Mouse (Mus musculus): ENCODE data around the gene Tmem125. TPM values are rescaled to one million over a fixed set of nuclear protein-coding genes. Genes with fewer than 3 reads are reported as not detected.
A peak's percentile ranks its signal among the peaks of the same experiment; 100 is the strongest.

Tmem125 gene
- total RNA-seq (2022) = not detected

GRCm38 (mm10) chr4:118543592-118544260 lies at the start of gene Tmem125:
TSS of gene Tmem125 (minus strand) at chr4:118544044.
- peak; percentile 44 for DNase-seq

- DNase-seq = no peak
Measured at GRCm38 (mm10) chr4:118589733-118590130, 45.9 kb upstream of the Tmem125 start.

DNA sequence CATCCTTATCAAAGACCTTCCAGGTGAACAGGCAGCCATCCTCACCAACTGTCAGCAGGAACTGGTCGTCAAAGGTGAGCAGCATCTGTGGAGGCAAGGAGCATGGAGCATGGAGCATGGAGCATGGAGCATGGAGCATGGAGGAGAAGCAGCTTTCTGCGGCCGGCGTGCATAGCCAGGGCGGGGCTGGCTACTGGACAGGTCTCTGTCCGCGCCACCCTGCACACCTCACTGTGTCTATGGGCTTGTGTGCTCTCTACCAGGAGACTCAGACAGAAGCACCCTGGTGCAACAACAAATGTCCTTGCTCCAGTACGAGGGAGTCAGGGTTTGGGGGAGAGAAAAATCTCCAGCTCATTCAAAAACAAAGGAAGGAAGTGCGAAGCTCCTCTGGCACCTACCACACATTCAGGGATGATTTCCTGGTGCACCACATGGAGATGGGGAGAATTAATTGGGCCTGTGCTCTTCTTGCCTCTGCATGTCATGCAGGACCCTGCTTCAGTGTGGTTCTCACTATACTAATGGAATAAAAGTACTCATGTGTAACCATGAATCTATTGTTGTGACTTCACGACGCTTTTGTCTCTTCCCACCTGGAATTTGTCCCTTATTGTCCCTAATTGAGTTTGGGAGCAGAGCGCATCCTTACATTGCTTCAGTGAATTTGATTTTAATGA lies 45.3 kb upstream of the Tmem125 start:
- no peak for DNase-seq

- DNase-seq = no peak
Measured at GRCm38 (mm10) chr4:118582629-118583028, 38.8 kb upstream of the Tmem125 start.

DNA sequence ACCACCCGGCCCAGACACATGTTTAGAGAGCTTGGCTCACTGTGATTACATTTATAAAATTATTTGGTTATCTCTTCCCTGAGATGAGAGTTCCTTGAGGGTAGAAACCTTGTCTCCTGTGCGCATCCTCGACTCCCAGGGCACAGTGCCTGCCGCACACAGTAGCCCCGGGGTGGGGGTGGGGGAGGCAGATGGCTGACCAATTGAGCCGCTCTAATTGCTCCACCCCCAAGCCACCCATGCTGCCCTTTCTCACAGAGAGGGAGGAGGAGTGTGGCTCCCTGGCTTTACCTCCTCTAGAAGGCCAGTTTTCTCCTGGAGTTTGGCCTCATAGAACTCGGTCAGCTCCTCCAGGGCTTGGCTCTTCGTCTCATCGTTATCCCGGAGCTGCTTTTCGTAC lies 37.7 kb upstream of the Tmem125 start:
- DNase-seq = no peak

GRCm38 (mm10) chr4:118579313-118579712 lies 35.5 kb upstream of the Tmem125 start:
- DNase-seq = no peak

GRCm38 (mm10) chr4:118576097-118576496 lies 32.3 kb upstream of the Tmem125 start:
- peak; percentile 21 for DNase-seq

DNA sequence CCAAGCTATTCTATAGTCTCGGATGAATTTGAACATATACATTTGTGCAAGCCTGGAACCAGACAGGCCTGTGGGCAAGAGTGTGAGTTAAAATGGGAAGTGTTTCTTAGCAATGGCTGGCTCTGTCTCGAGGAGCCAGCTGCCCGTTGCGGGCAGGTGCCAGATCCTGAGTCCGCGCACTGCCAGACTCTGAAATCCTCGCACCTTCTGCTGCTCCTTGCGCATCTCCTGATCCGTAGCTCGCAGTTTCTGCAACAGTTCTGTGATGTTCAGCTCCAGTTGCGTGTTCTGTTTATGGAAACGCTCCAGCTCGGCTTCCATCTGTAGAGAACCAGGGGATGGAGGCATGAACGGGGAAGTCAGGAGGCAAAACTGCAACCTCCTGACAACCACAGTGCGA lies 27.6 kb upstream of the Tmem125 start:
- no peak for DNase-seq

DNA sequence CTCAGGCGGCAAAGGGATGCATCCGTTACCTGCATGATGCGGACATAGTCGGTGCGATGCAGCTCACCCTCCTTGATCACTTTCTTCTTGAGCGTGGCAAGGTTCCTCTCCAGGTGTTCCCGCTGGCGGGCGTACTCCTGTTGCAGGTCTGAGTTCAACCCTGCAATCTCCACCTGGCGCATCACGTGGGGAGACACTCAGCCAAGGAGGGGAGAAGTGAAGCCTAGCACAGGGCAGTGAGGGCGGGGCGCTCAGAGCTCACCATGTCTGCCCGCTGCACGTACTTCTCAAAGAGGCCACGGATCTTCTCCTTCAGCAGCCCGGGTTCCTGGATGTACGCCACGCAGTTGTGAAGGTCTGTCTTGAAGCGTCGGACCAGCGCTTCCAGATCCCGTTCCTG lies 25.5 kb upstream of the Tmem125 start:
- no peak for DNase-seq

GRCm38 (mm10) chr4:118568709-118569108 lies 24.9 kb upstream of the Tmem125 start:
- DNase-seq = no peak

DNA sequence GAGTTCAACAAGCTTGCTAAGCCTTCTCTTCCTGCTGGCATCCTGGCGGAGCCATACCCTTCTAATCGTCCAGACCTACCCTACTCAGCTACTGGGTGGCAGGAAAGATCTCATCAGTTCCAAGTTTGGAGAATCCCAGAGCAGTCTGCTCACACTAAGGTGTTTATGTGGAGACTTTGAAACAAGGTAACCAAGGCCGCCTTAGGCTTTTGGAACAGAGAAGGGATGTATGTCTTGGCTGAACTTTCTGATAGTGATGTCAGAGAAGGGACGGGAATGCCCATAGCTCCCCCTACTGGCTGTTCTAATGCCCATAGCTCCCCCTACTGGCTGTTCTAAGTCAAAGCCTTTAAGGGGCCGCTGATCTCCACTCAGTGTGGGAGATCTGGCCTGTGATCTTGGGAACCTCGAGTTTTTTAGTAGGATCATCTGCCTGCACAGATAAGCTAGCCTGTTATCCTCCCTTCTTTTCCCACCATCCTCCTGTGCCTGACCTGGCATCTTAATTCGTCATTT lies 22.4 kb upstream of the Tmem125 start:
- no peak for DNase-seq

GRCm38 (mm10) chr4:118564926-118565279 lies 21.1 kb upstream of the Tmem125 start:
- DNase-seq = no peak

- no peak for DNase-seq
Measured at GRCm38 (mm10) chr4:118564062-118564925, 20.4 kb upstream of the Tmem125 start.

DNA sequence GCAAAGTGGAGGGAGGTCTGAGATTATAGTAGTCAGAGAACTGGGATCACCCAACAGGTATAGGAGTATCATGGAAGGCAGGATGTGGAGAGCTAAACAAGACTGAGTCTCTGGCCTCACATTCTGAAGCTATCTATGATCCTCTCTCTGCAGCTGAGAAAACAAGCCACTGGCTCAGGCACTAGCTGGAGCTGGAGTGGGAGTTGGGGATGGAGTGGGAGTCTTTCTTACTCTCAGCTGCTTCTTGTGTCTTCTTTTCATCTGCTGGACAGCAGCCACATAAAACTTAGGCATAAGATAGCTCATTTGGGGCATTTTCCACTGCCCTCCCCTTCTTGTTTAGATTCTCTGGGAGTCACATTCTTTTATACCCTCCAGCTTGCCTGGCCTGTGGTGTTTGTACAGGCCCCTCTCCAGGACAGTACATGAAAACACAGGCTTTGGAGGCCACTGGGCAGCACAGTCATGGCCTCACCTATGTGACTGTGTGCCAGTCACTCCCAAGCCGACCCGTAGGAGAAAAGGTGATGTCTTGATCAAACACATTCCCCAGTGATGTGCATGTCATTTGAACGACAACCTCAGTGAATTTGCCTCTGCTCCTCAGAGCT lies 9.3 kb upstream of the Tmem125 start:
- DNase-seq = no peak

GRCm38 (mm10) chr4:118548130-118548480 lies 4.3 kb upstream of the Tmem125 start:
- DNase-seq = peak; percentile 5

- DNase-seq = peak; percentile 51
Measured at GRCm38 (mm10) chr4:118547424-118548129, 3.7 kb upstream of the Tmem125 start.

DNA sequence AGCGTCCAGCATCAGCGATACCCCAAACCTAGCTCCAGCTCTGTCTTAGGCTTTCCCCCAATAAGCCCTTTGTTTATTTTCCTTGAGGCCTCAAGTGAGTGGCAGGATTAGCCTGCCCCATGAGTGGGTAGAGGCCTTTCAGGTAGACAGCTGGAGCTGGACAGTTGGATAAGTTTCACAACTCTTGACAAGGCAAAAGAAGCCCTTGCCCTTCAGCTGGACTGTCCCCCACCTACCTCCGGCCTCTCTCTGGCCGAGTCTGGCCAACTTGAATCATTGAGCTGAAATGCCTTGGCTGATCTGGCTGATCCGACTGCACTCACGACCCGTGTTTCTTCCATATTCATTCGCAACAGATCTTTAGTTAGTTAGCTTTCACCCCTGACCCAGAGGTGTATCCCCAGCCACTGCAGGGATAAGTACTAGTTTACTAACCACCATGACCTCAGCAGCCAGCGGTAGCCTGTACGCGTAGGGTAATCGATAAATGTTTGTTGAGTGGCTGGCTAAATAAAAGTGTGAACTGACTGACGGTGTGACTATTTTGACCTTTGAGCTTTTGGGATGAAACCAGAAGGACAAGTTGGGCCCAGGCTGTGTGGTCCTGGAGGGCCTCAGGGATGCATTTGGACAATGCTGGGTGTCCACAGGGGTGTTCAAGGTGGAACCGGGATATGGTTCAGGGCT lies 740 bp upstream of the Tmem125 start:
- no peak for DNase-seq

- DNase-seq = no peak
Measured at GRCm38 (mm10) chr4:118543158-118543530, 700 bp downstream of the Tmem125 start.

DNA sequence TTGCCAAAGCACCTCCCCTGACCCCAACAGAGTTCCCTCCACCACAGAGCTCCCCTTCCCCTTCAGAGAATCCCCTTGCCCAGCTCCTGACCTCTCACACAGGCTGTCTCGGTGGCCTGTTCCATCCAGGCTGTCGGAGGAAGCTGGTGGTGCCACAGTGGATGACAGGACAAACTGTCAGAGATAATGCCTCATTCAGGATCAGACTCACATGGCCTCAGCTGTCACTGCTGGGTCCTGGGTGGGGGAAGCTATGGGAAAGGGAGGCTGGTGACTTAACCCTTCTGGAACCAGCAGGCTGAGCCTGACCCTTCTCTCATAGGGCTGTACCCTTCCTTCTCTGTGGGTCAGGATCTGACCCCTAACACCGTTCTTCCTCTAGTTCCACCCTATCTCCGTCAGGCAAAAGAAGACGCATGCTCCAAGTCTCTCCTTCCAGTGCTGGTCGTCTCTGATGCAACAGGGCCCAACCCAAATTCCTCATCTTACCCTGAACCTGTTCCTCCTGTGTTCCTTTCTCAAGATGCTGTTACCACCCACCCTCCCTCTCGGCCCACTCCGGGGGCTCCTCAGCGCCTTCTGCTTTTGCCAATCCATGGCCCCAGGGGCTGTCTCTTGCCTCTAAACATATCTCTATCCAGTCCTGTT lies 1.2 kb downstream of the Tmem125 start:
- no peak for DNase-seq

GRCm38 (mm10) chr4:118539904-118540303 lies 3.9 kb downstream of the Tmem125 start:
- no peak for DNase-seq

DNA sequence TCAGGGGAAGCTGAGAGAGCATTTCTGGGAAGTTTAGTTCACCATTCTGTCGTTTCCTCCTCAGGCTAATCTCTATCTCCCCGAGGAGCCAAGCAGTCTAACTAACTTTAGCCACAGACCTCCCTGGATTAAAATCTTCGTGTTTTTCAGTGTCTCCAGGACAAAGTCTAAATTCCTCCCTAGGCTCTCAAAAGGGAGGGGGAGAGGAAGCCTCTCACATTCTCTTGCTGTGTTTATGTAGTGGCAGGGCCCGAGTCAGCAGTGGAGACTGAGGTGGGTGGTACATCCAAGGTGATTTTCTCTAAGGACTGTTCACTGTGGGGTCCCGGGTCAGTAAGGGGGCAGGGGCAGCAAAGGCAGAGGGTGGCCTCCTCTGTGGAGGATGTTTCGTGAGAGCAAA lies 6.0 kb downstream of the Tmem125 start:
- no peak for DNase-seq
